Mouse (Mus musculus) adrenal gland, adult (tissue): ENCODE results near the gene 4930432K21Rik.
A peak's percentile ranks its signal among the peaks of the same experiment; 100 is the strongest.

Source experiments
- DNase-seq, 2 experiments: peaks; one replicate each; pipeline ENCODE4 v3.0.0; 2022 to 2023; ENCODE audit warnings: low spot score in 1 of 2; ENCODE audit not compliant: inconsistent age in 2 of 2

4930432K21Rik gene

GRCm38 (mm10) chr8:84190191-84190867, 42.5 kb downstream of the 4930432K21Rik start:
- DNase-seq = peak in 1 of 2 experiments; percentile 51

DNA sequence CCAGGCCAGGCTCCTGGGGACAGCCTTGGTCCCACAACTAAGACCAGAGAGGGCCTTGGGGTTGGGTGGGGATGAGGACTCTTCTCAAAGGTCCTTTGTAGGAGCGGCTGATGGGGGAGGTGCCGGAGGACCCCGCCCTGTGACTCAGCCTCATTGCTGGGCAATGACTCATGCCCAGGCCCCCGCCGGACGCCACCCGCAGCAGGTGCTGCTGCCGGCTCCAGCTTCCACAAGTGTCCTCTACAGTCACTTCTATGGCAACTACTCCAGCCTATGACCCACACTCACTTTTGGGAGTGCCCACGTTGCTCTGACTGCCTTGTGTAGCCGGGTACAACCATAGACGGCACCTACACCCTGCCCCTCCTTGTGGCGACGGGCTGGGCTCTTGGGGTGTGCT, 44.2 kb downstream of the 4930432K21Rik start:
- peak; percentile 90 to 93 for DNase-seq

DNA sequence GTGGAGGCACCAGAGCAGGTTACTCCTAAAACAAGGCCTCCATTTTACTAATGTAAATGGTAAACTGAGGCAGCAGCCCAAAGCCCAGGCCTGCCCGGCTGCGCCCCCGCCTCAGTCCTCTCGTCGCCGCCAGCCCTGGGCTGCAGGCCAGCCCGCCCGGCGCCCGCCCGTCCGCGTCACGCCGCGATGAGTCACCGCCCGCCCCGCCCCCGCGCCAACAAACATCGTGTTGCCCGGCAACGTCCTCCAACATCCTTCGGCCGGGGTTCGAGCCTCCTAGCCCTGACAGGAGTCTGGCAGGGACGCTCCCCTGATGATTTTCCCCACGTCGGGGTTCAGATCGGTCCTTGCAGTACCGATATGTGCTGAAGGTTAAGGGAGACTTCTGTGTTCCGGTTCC, 44.7 kb downstream of the 4930432K21Rik start:
- peak; percentile 88 to 96 for DNase-seq

GRCm38 (mm10) chr8:84193161-84193560, 45.3 kb downstream of the 4930432K21Rik start:
- no peak for DNase-seq

DNA sequence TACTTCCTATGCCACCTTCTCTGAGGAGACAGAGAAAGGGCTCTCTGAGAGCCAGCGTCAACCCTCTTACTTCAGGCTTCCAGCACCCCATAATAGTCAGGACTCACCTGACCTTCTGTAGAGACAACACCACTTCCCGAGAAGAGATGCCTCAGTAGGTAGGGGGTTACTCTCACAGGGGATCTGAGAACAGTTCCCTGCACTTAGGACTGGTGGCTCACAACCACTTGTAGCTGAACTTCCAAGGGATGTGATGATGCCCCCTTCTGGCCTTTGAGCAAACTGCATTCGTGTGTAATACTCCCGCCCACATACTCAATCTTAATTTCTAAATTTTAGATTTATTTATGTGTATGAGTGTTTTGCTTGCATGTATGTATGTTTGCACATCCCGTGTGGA, 45.7 kb downstream of the 4930432K21Rik start:
- peak in 1 of 2 experiments; percentile 58 for DNase-seq

- peak in 1 of 2 experiments; percentile 42 for DNase-seq
These were observed 46.5 kb downstream of the 4930432K21Rik start for GRCm38 (mm10) chr8:84194224-84194743.

GRCm38 (mm10) chr8:84197141-84197921, 49.5 kb downstream of the 4930432K21Rik start:
- DNase-seq = peak; percentile 89 to 95

GRCm38 (mm10) chr8:84197922-84198774, 50.3 kb downstream of the 4930432K21Rik start:
- DNase-seq = peak; percentile 95 to 97

DNA sequence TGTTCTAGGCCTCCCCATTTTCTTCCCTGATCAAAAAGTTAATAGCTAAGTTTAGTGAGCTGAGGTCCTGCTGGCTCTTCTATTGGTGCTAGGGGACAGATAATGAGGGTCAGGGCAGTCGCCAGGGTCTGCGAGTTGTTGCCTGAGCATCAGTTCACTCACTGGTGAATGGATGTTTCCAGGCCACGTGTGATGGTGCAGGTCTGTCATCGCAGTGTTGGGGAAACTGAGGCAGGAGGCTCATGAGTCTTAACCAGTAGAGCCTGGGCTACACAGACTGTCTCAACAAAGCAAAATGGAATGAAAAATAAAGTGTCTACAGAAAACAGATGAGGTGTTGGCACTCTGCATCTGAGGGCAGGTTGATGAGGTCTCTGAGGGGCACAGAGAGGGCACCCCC, 51.0 kb downstream of the 4930432K21Rik start:
- peak in 1 of 2 experiments; percentile 49 for DNase-seq

DNA sequence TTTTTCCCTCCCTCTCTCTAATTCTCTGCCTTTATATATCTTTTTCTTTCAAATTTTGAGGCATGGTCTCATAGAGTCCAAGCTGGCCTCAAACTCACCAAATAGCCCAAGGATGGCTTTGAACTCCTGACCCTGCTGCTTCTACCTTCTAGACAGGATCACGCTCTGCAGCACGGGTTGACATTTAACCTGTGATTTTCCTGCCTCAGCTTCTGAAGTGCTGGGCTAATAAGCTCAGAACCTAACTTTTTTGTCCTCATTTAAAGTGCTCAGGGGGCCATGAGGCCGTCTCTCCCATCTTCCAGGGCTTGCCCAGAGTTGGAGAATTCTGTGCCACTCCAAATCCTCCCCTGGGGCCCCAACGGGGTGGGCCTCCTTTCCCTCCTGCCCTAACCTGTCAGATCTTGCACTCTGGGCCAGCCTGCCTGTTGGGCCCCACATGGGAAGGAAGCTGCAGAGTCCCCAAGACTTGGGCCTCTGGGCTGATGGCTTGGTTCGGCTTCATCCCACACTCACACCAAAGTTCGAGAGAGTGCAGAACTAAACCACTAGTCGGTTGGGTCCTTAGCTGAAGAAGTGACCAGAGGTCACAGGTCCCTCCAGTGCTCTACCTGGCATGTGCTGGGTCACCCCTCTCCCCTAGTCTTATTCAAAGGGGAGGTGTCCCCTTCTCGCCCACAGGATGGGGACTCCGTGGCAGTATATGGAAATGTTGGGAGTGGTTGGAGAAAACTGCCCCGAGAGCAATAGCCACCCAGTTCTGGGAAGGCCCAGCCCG, 51.7 kb downstream of the 4930432K21Rik start:
- peak; percentile 41 to 61 for DNase-seq

DNA sequence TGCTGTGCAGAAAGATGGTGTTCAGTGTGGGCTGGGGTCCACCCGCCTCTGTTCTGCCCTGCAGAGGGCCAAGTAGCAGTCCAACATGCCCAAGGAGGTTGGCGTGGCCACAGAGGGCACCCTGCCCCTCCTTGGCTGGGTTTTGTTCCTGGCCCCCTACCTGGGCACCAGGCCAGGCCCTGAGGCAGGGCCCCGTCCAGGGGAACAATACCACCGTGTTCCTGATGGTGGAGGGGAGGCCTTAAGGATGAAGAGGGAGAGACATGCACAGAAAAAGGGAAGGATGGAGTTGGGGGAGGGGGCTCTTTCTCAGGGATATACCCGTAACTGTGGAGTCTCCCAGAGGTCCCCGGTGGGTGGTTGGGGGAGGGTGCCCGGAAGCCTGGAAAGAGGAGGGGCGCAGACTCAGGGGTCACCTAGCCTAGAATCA, 52.3 kb downstream of the 4930432K21Rik start:
- peak in 1 of 2 experiments; percentile 68 for DNase-seq

DNA sequence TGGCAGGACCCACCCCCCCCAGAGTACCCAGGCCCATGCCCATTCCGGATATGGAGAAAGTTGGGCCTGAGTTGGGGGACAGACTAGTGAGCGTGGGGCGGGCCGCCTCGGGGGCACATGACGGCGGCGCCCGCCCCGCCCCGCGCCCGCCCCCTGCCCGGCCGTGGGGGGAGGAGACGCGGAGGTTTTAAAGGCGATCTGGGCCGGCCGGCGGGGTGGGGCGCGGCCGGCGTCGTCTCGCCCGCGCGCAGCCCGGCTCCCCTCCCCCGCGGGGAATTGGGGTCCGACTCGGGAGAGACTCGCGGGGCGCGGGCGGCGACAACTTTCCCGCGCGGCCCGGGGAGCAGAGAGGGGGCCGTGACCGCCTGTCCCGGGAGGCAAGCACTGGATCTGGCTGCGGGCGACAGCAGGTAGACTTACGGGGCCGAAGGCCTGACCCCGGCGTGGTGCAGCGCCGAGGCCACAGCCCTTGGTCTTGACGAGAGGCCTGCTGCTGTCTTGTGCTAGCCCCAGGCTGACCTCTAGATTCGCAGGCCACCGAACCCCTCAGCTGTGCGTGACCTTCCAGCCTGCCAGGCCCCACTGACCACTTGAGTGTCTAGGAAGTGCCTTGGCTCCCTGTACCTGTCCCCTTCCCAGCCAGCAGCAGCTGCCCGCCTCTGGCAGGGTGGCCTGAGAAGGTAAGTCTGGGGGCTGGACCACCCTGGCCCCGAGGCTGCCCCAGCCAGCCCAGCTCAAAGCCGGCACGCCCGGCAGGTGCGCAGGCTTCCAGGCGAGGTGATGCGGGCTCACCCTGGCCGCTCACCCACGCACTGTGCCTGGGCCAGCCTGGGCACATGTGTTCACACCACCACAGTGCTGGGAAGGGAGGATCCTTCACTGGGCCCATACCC, 53.1 kb downstream of the 4930432K21Rik start:
- peak; percentile 91 to 97 for DNase-seq

DNA sequence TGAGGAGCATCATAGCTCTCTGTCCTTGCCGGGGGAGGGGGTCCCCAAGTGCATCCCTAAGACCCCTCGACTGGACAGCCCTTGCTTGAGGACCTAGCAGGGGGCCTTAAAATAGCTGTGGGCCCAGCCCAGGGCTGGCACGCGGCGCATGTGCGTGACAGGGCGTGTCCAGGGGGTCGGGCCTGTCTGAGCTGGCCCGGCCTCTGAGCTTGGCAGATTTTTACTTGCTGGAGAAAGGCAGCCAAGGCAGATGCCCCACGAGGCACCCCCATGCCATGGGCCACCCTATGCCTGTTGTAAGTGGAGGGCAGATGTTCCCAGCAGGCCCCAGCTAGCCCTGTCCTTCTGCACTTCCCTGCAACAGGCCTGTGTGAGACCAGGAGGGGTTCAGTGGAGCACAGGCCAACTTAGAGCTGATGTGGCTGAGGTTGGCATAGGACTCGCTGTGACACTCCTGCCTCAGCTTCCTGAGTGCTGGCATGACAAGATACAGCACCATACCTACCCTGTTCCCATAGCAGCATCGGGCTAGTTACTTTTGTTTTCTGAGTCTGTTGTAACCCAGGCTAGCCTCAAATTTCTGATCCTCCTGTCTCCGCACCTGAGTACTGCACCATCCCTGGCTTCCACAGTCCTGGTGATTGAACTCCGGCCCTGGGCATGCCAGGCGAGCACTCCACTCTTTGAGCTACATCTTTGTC, 53.9 kb downstream of the 4930432K21Rik start:
- peak; percentile 92 to 97 for DNase-seq

- DNase-seq = peak; percentile 87 to 94
These were observed 54.6 kb downstream of the 4930432K21Rik start for GRCm38 (mm10) chr8:84202466-84202865.

DNA sequence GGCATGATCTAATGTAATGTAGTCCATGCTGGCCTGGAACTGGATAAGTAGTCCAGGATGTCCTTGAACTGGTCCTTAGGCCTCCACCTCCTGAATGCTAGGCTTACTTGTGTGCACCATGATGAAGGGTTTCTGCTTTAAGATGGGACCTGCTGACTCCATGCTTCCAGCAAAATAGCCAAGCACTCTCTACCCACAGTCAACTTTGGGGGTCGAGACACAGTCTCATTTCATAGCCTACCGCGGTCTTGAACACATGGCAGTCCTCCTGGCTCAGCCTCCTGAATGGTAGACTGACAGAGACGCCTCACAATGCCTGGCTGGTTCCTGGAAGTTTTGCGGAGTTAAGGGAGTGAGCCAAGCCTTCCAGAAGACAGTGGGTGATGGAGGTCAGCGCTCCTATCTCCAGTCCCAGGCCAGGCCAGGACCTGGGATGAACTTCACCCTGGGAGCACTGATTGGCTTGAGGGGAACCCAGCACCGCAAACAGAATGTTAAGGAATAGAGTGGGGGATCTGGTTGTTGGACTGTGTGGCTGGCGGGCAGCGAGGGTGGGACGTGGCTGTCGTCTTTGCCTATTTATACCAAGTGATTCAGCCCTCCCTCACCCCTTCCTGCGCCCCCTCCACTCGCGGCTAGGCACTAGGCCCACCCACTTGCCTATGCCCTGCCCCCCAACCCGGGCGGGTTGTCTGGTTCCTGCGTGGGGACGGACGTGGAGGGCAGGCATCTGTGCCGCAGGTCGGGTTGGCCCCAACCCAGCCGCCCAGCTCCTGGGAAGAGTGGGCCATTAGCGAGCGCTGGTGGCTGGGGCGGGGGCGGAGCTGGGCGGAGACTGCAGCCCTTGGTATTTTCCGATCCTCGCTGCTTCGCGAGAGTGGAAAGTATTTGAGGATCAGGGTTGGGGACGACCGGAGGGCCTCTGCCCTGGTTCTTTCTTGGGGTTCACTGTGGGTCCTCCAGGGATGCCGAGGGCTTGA, 55.4 kb downstream of the 4930432K21Rik start:
- peak; percentile 94 to 97 for DNase-seq

- peak; percentile 88 to 94 for DNase-seq
These were observed 56.3 kb downstream of the 4930432K21Rik start for GRCm38 (mm10) chr8:84203975-84204772.

DNA sequence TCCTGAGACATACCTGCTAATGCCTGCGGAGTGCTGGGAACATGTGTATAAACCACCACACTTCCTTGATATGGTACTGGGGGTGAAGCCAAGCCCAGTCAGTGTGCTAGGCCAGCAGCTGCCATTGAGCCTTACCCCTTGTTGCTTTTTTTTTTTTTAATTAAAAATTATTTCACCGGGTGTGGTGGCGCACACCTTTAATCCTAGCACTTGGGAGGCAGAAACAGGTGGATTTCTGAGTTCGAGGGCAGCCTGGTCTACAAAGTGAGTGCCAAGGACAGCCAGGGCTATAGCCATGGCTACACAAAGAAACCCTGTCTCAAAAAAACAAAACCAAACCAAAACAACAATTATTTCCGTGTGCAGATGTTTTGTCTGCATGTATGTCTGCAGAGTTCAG, 57.2 kb downstream of the 4930432K21Rik start:
- no peak for DNase-seq
